Mouse (Mus musculus) forebrain, embryonic 11.5 days (tissue): ENCODE data around the gene Gpr156. TPM values are rescaled to one million over a fixed set of nuclear protein-coding genes. Genes with fewer than 3 reads are reported as not detected.

ENCODE experiments used
- ATAC-seq: fragments of 200-750 bp; cut with Nextera tagmentation; replicated peaks from 2 replicates; pipeline ENCODE4 v1.8.0; 2017; ENCODE audit warnings: moderate TSS enrichment; ENCODE audit not compliant: low FRiP score
- DNase-seq: peaks from one replicate; pipeline ENCODE4 v3.0.0-alpha.2; 2017; ENCODE audit warnings: low spot score
- H3K27ac ChIP-seq: fragments of 300-500 bp; sonication (generic); 2 replicates; pipeline ENCODE4 v1.5.1; 2014; ENCODE audit warnings: low read depth, low read length
- H3K27me3 ChIP-seq: fragments of 300-500 bp; sonication (generic); 2 replicates; pipeline ENCODE4 v1.6.1; 2014; ENCODE audit warnings: mild to moderate bottlenecking, low read length, mixed read lengths; ENCODE audit not compliant: control insufficient read depth, insufficient read depth
- H3K36me3 ChIP-seq: fragments of 300-500 bp; sonication (generic); 2 replicates; pipeline ENCODE4 v1.6.1; 2014; ENCODE audit warnings: mild to moderate bottlenecking, low read length, moderate library complexity, mixed read lengths; ENCODE audit not compliant: control insufficient read depth, insufficient read depth
- H3K4me1 ChIP-seq: fragments of 300-500 bp; sonication (generic); replicated peaks from 2 replicates; pipeline ENCODE4 v1.6.1; 2014; ENCODE audit warnings: low read length, mixed read lengths; ENCODE audit not compliant: control insufficient read depth, insufficient read depth
- H3K4me2 ChIP-seq: fragments of 300-500 bp; sonication (generic); 2 replicates; pipeline ENCODE4 v1.6.1; 2014; ENCODE audit warnings: low read depth, mild to moderate bottlenecking, low read length, moderate library complexity, mixed read lengths; ENCODE audit not compliant: severe bottlenecking
- H3K4me3 ChIP-seq: fragments of 300-500 bp; sonication (generic); 2 replicates; pipeline ENCODE4 v1.5.1; 2014; ENCODE audit warnings: low read depth, low read length
- H3K9ac ChIP-seq: fragments of 300-500 bp; sonication (generic); 2 replicates; pipeline ENCODE4 v1.6.1; 2014; ENCODE audit warnings: low read length
- H3K9me3 ChIP-seq: fragments of 300-500 bp; sonication (generic); 2 replicates; pipeline ENCODE4 v1.6.1; 2016; ENCODE audit warnings: low read length, mixed read lengths; ENCODE audit not compliant: control insufficient read depth
- WGBS: fragments of 180-500 bp; shearing (Covaris S2); extraction: QIAGEN DNeasy Blood & Tissue Kit; methylation state at CpG from one replicate; pipeline ENCODE4 v1.1.7; 2014; 5-methylcytosine and 5-hydroxymethylcytosine counted together
- polyA plus RNA-seq: library from polyadenylated mRNA; unstranded; fragments of >200 nt; fragmentation: Nextera tagmentation; extraction: Ambion mirVana; gene quantifications from 2 replicates; pipeline ENCODE4 v1.2.1, GENCODE M21; 2014

Gpr156 gene
- polyA plus RNA-seq, 1 experiment from 2014 or later: 4.3 TPM

GRCm38 (mm10) chr16:37973855-37974519, 57.7 kb downstream of the Gpr156 start:
- Histone ChIP-seq H3K36me3 (no peaks in the 10 kb centered on the region), H3K4me1 (no peaks in the 10 kb centered on the region), H3K27me3 (no peaks in the 10 kb centered on the region), H3K4me2 (no peak overlapping the region), H3K9me3 (no peaks in the 10 kb centered on the region), H3K9ac (no peak overlapping the region), H3K4me3 (no peak overlapping the region), H3K27ac (no peak overlapping the region)
- DNase-seq: no peak
- no peak; the same call in 1 of the 2 replicates for ATAC-seq
- 61% methylated on average over 11 of the region's 11 CpGs for WGBS

DNA sequence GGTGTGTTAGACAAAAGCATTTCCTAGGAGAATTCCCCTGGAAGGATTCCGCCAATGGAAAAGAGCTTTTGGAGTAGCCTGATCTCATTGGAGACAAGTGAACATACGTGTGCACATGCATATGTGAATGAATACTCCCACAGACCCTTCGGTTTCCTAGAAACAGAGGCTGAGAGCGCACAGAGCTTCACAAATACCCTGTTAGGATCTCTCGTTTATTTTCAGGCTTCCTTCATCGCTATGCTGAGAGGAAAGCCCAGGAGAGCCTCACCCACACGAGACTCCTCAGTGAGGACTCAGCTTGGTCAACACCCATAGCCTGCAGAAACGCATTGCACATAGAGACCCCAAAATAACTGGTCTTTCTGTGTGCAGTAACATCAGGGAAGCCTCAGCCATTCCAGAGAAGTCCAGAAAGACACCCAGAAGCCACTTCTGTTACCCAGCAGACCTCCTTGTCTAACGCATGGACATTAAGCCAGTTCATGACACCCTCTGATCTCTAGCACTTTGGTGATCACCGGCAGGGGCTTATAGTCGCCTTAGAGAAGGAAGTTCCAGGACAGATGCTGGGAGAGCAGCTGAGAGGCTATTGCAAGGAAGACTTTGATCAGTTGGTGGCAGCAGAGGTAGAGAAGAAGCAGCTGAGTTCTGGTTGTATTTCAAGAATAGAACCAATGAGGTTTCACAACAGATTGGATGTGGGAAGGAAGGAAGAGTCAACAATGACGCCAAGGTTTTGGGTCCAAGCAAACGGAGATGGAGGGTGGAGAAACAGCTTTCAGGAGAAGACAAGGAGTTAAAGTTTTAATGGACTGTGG, 58.4 kb downstream of the Gpr156 start:
- Histone ChIP-seq H3K36me3 (no peaks in the 10 kb centered on the region), H3K9me3 (no peaks in the 10 kb centered on the region), H3K4me3 (no peak overlapping the region), H3K27me3 (no peaks in the 10 kb centered on the region), H3K4me2 (no peak overlapping the region), H3K4me1 (no peaks in the 10 kb centered on the region), H3K9ac (no peak overlapping the region), H3K27ac (no peak overlapping the region)
- no peak for ATAC-seq
- 72% methylated on average over 13 of the region's 13 CpGs for WGBS
- no peak for DNase-seq

DNA sequence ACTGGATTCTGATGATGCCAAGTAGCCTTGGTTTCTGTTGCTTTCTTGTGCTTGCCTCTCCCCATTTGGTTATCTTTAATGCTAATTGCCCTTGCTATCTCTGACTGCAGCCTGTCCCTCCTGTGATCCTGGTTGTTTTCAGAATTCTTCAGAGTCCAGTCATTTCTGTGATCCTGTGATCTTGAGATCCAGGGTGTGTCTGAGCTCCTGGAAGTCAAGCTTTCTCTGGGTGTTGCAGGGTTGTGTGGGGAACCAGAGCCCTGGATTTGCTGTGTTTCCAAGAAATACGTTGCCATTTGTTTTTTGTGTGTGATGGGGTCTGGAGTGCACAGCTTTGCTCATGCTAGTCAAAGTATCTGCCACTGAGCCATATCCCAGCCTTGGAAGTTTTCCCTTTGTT, 65.6 kb downstream of the Gpr156 start:
- no peaks in the 10 kb centered on the region for H3K27me3 ChIP-seq
- no peaks in the 10 kb centered on the region for H3K4me1 ChIP-seq
- H3K4me3 ChIP-seq: no peak overlapping the region
- DNase-seq (no peak), ATAC-seq (no peak)
- 59% methylated on average over 1 of the region's 1 CpGs for WGBS
- no peaks in the 10 kb centered on the region for H3K36me3 ChIP-seq
- H3K4me2 ChIP-seq: no peak overlapping the region
- H3K27ac ChIP-seq: no peak overlapping the region
- H3K9me3 ChIP-seq: no peaks in the 10 kb centered on the region
- H3K9ac ChIP-seq: no peak overlapping the region

GRCm38 (mm10) chr16:37988211-37988865, 72.0 kb downstream of the Gpr156 start:
- no peak for ATAC-seq
- H3K9ac ChIP-seq: no peak overlapping the region
- H3K4me3 ChIP-seq: no peak overlapping the region
- H3K36me3 ChIP-seq: no peaks in the 10 kb centered on the region
- H3K9me3 ChIP-seq: no peaks in the 10 kb centered on the region
- peaks cover 8% of the 10 kb centered on the region; the same call in 1 of the 2 replicates for H3K4me1 ChIP-seq
- no peak overlapping the region for H3K27ac ChIP-seq
- DNase-seq: no peak
- WGBS: 58% methylated on average over 11 of the region's 11 CpGs
- H3K4me2 ChIP-seq: no peak overlapping the region
- no peaks in the 10 kb centered on the region for H3K27me3 ChIP-seq

DNA sequence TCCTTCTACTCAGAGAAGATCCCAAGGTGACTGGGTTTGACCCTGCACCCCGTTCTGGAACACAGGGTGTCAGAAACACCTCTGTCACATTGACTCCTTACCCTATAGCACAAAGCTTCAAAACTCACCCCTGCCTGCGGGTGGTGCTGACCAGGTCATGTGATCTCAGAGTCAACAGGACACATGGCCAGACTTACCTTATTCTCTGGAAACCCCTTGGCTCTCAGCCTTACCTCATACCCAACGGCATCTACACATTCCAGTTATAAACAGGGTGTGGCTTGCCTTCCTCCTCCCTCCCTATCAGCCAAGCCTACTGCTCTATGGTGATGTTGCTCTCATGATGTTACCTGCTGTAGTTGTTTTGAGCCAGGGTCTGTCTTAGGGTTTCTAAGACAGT, 73.5 kb downstream of the Gpr156 start:
- Histone ChIP-seq H3K36me3 (no peaks in the 10 kb centered on the region), H3K9me3 (no peaks in the 10 kb centered on the region), H3K4me3 (no peak overlapping the region), H3K27ac (peak overlapping the region; percentile 93; the same call in 1 of the 2 replicates), H3K27me3 (no peaks in the 10 kb centered on the region), H3K9ac (no peak overlapping the region), H3K4me2 (no peak overlapping the region), H3K4me1 (peaks cover 8% of the 10 kb centered on the region; the same call in 1 of the 2 replicates)
- DNase-seq: no peak
- WGBS: 74% methylated on average over 3 of the region's 3 CpGs
- ATAC-seq: no peak

GRCm38 (mm10) chr16:37990553-37991344, 74.5 kb downstream of the Gpr156 start:
- Histone ChIP-seq H3K4me3 (no peak overlapping the region), H3K4me1 (peaks cover 8% of the 10 kb centered on the region; the same call in 1 of the 2 replicates), H3K27me3 (no peaks in the 10 kb centered on the region), H3K36me3 (no peaks in the 10 kb centered on the region), H3K4me2 (no peak overlapping the region), H3K27ac (peak overlapping the region; percentile 93), H3K9ac (peak overlapping the region; percentile 55), H3K9me3 (no peaks in the 10 kb centered on the region)
- 31% methylated on average over 10 of the region's 10 CpGs for WGBS
- peak; percentile 70 for DNase-seq
- peak; percentile 85 for ATAC-seq

DNA sequence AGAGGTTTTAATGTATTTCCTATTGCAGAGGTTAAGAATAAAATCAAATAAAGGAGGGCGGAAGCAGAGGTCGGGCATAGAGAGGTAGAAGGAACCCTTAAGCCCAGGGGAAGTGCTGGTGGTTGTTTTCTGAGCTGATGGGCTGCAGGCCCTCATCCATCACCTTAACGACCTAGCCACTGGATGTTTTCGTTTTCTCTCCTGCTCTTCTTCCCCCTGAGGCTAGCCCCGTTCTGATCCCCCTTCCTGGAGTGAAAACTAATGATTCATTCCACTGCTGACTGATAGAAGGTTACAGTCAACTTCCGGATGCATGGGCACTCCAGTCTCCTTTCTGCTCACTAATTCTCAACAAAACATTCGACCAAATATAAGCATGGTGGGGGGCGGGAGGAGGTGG, 76.5 kb downstream of the Gpr156 start:
- DNase-seq (no peak), ATAC-seq (no peak)
- Histone ChIP-seq H3K4me1 (peaks cover 8% of the 10 kb centered on the region; the same call in 1 of the 2 replicates), H3K9ac (no peak overlapping the region), H3K27me3 (no peaks in the 10 kb centered on the region), H3K27ac (no peak overlapping the region), H3K4me2 (no peak overlapping the region), H3K9me3 (no peaks in the 10 kb centered on the region), H3K4me3 (no peak overlapping the region), H3K36me3 (no peaks in the 10 kb centered on the region)
- WGBS: 53% methylated on average over 8 of the region's 8 CpGs

DNA sequence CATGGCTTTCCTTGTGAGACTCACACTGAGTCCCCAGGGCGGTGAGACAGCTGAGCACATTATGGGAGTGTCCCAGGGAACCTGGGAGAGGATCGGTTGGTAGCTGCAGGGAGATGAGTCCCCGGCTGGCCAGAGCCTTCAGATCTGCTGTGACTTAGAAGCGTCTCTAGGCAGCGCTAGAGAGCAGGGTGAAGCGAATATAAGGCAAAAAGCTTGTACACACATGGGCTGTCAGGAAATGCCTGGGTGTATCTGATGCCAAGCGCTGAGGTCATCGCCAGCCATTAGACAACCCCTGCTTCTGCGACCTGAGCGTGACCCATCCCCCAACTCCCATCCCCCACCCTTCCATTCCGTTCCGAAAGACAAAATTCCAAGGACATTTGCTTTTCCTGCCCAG, 78.4 kb downstream of the Gpr156 start:
- no peak overlapping the region for H3K9ac ChIP-seq
- no peak overlapping the region for H3K4me3 ChIP-seq
- DNase-seq (peak; percentile 72), ATAC-seq (no peak; the same call in 1 of the 2 replicates)
- H3K36me3 ChIP-seq: no peaks in the 10 kb centered on the region
- no peak overlapping the region for H3K4me2 ChIP-seq
- 25% methylated on average over 12 of the region's 12 CpGs for WGBS
- H3K9me3 ChIP-seq: no peaks in the 10 kb centered on the region
- no peaks in the 10 kb centered on the region for H3K27me3 ChIP-seq
- no peak overlapping the region for H3K27ac ChIP-seq
- H3K4me1 ChIP-seq: peaks cover 8% of the 10 kb centered on the region; the same call in 1 of the 2 replicates
